ENCODE assay signal across 11 mouse cellular contexts in genomic region chr2:27097241-27097656, GRCm38 (mm10). TPM values are rescaled to one million over a fixed set of nuclear protein-coding genes. Genes with fewer than 3 reads are reported as not detected.
DNase-seq lines count a peak whose midpoint lies in the region; ATAC-seq lines count a peak whose summit lies in the region.
"Had no signal": no experiment of that assay in that cellular context is flagged by ENCODE, and none has a peak within 500 bp of the region (broad histone marks: within the 10 kb centered on the region; RNA-seq: fewer than 3 reads in every experiment).

No protein-coding gene starts in this region.

- 80% methylated on average over 6 of the region's 6 CpGs for WGBS in forebrain, embryonic 13.5 days
- 63% methylated on average over 6 of the region's 6 CpGs for WGBS in forebrain, embryonic 16.5 days
- 60% methylated on average over 6 of the region's 6 CpGs for WGBS in midbrain, embryonic 13.5 days
- WGBS in midbrain, embryonic 16.5 days: 55% methylated on average over 6 of the region's 6 CpGs
- 48% methylated on average over 6 of the region's 6 CpGs for WGBS in intestine, embryonic 15.5 days
- WGBS in stomach, embryonic 15.5 days: 55% methylated on average over 6 of the region's 6 CpGs
- WGBS in kidney, embryonic 15.5 days: 34% methylated on average over 6 of the region's 6 CpGs

- DNase-seq in layer of hippocampus, adult 9-10 months (ENCODE audit: low spot score): no peak
- DNase-seq: adrenal gland, adult 8-10 months had no signal

- no peak overlapping the region for H3K4me2 ChIP-seq in forebrain, embryonic 13.5 days
- no peak overlapping the region for H3K4me2 ChIP-seq in forebrain, embryonic 16.5 days (ENCODE audit: low read length)
- no peak overlapping the region for H3K4me2 ChIP-seq in midbrain, embryonic 13.5 days (replicated peaks)
- H3K4me2 ChIP-seq in midbrain, embryonic 16.5 days (ENCODE audit: low read length): no peak overlapping the region
- H3K4me2 ChIP-seq in intestine, embryonic 15.5 days (replicated peaks): no peak overlapping the region
- H3K4me2 ChIP-seq in stomach, embryonic 15.5 days: no peak overlapping the region
- no peak overlapping the region for H3K4me2 ChIP-seq in kidney, embryonic 15.5 days
- H3K4me2 ChIP-seq: liver, embryonic 11.5 days had no signal

- peaks cover 17% of the 10 kb centered on the region for H3K4me1 ChIP-seq in forebrain, embryonic 13.5 days
- H3K4me1 ChIP-seq in forebrain, embryonic 16.5 days (replicated peaks; ENCODE audit: control insufficient read depth, insufficient read depth, low read length): peaks cover 6% of the 10 kb centered on the region; the same call in 1 of the 2 replicates
- H3K4me1 ChIP-seq in midbrain, embryonic 13.5 days (replicated peaks): peaks cover 18% of the 10 kb centered on the region
- H3K4me1 ChIP-seq in midbrain, embryonic 16.5 days (ENCODE audit: control insufficient read depth, insufficient read depth, low read length): peaks cover 9% of the 10 kb centered on the region; the same call in 1 of the 2 replicates
- peaks cover 18% of the 10 kb centered on the region for H3K4me1 ChIP-seq in intestine, embryonic 15.5 days (replicated peaks)
- H3K4me1 ChIP-seq in stomach, embryonic 15.5 days: peaks cover 29% of the 10 kb centered on the region
- H3K4me1 ChIP-seq in kidney, embryonic 15.5 days: peaks cover 25% of the 10 kb centered on the region

- H3K9ac ChIP-seq in forebrain, embryonic 13.5 days: no peak overlapping the region
- H3K9ac ChIP-seq in forebrain, embryonic 16.5 days (replicated peaks; ENCODE audit: low read depth, low read length): no peak overlapping the region
- H3K9ac ChIP-seq in midbrain, embryonic 13.5 days (replicated peaks): no peak overlapping the region
- no peak overlapping the region for H3K9ac ChIP-seq in midbrain, embryonic 16.5 days (ENCODE audit: low read depth, low read length)
- no peak overlapping the region for H3K9ac ChIP-seq in intestine, embryonic 15.5 days
- no peak overlapping the region for H3K9ac ChIP-seq in stomach, embryonic 15.5 days
- no peak overlapping the region for H3K9ac ChIP-seq in kidney, embryonic 15.5 days

- no peaks in the 10 kb centered on the region for H3K27me3 ChIP-seq in forebrain, embryonic 13.5 days
- H3K27me3 ChIP-seq in forebrain, embryonic 16.5 days (replicated peaks; ENCODE audit: control insufficient read depth, insufficient read depth, low read length): no peaks in the 10 kb centered on the region
- H3K27me3 ChIP-seq in midbrain, embryonic 13.5 days: no peaks in the 10 kb centered on the region
- H3K27me3 ChIP-seq in midbrain, embryonic 16.5 days (ENCODE audit: control insufficient read depth, insufficient read depth, low read depth, low read length): no peaks in the 10 kb centered on the region
- H3K27me3 ChIP-seq in intestine, embryonic 15.5 days (replicated peaks): no peaks in the 10 kb centered on the region
- H3K27me3 ChIP-seq in stomach, embryonic 15.5 days (replicated peaks): no peaks in the 10 kb centered on the region
- 0 out of 2 replicates have a peak, but pooled peaks cover 2% of the 10 kb centered on the region for H3K27me3 ChIP-seq in kidney, embryonic 15.5 days

- H3K36me3 ChIP-seq in forebrain, embryonic 13.5 days (ENCODE audit: poor library complexity, severe bottlenecking): no peaks in the 10 kb centered on the region
- no peaks in the 10 kb centered on the region for H3K36me3 ChIP-seq in forebrain, embryonic 16.5 days (ENCODE audit: control insufficient read depth, insufficient read depth)
- no peaks in the 10 kb centered on the region for H3K36me3 ChIP-seq in midbrain, embryonic 13.5 days
- no peaks in the 10 kb centered on the region for H3K36me3 ChIP-seq in midbrain, embryonic 16.5 days (ENCODE audit: control insufficient read depth, insufficient read depth, low read length)
- H3K36me3 ChIP-seq in intestine, embryonic 15.5 days: no peaks in the 10 kb centered on the region
- H3K36me3 ChIP-seq in stomach, embryonic 15.5 days: no peaks in the 10 kb centered on the region
- H3K36me3 ChIP-seq in kidney, embryonic 15.5 days: no peaks in the 10 kb centered on the region

- H3K4me3 ChIP-seq in forebrain, embryonic 13.5 days: no peak overlapping the region
- no peak overlapping the region for H3K4me3 ChIP-seq in forebrain, embryonic 16.5 days (replicated peaks; ENCODE audit: low read length)
- no peak overlapping the region for H3K4me3 ChIP-seq in midbrain, embryonic 13.5 days (replicated peaks)
- H3K4me3 ChIP-seq in midbrain, embryonic 16.5 days (ENCODE audit: low read depth, low read length): no peak overlapping the region
- H3K4me3 ChIP-seq in intestine, embryonic 15.5 days (replicated peaks): no peak overlapping the region
- H3K4me3 ChIP-seq in stomach, embryonic 15.5 days (replicated peaks): no peak overlapping the region
- no peak overlapping the region for H3K4me3 ChIP-seq in kidney, embryonic 15.5 days (replicated peaks)

- peak overlapping the region; percentile 10; the same call in 1 of the 2 replicates for H3K27ac ChIP-seq in forebrain, embryonic 13.5 days
- H3K27ac ChIP-seq in forebrain, embryonic 16.5 days (ENCODE audit: low read length): no peak overlapping the region
- peak overlapping the region; percentile 35; the same call in 1 of the 2 replicates for H3K27ac ChIP-seq in midbrain, embryonic 13.5 days
- no peak overlapping the region for H3K27ac ChIP-seq in midbrain, embryonic 16.5 days (ENCODE audit: low read length)
- peak overlapping the region; percentile 61 for H3K27ac ChIP-seq in intestine, embryonic 15.5 days
- H3K27ac ChIP-seq in stomach, embryonic 15.5 days: peak overlapping the region; percentile 67
- H3K27ac ChIP-seq in kidney, embryonic 15.5 days: no peak overlapping the region

- no peak for ATAC-seq in forebrain, embryonic 13.5 days
- no peak for ATAC-seq in forebrain, embryonic 16.5 days
- 0 out of 2 replicates have a peak, but pooled peaks have one; percentile 24 for ATAC-seq in midbrain, embryonic 13.5 days
- ATAC-seq in midbrain, embryonic 16.5 days: no peak
- ATAC-seq in intestine, embryonic 15.5 days: peak; percentile 52
- no peak for ATAC-seq in stomach, embryonic 15.5 days (ENCODE audit: insufficient read depth, low FRiP score, low read depth)
- ATAC-seq in kidney, embryonic 15.5 days (replicated peaks; ENCODE audit: low FRiP score): no peak

- H3K9me3 ChIP-seq in forebrain, embryonic 13.5 days (replicated peaks): no peaks in the 10 kb centered on the region
- no peaks in the 10 kb centered on the region for H3K9me3 ChIP-seq in forebrain, embryonic 16.5 days (ENCODE audit: control insufficient read depth, low read length)
- no peaks in the 10 kb centered on the region for H3K9me3 ChIP-seq in midbrain, embryonic 13.5 days
- H3K9me3 ChIP-seq in midbrain, embryonic 16.5 days (replicated peaks; ENCODE audit: control insufficient read depth, low read length, poor library complexity, severe bottlenecking): no peaks in the 10 kb centered on the region
- no peaks in the 10 kb centered on the region for H3K9me3 ChIP-seq in intestine, embryonic 15.5 days
- H3K9me3 ChIP-seq in stomach, embryonic 15.5 days: no peaks in the 10 kb centered on the region
- no peaks in the 10 kb centered on the region for H3K9me3 ChIP-seq in kidney, embryonic 15.5 days (replicated peaks)

RNA-seq across cellular contexts. Expression of gene Adamtsl2, which starts 18.1 kb away (rescaled TPM):
- 5.7 and 7.6 TPM in 2 replicates for polyA plus RNA-seq in forebrain, embryonic 13.5 days (2015; fragmentation: Nextera tagmentation; extraction: Ambion mirVana)
- 11.6 and 14.2 TPM in 2 replicates for polyA plus RNA-seq in forebrain, embryonic 16.5 days (2015; fragmentation: Nextera tagmentation; extraction: Ambion mirVana)
- 6.0 and 6.9 TPM in 2 replicates for polyA plus RNA-seq in midbrain, embryonic 13.5 days (2015; fragmentation: Nextera tagmentation; extraction: Ambion mirVana)
- polyA plus RNA-seq in midbrain, embryonic 16.5 days (2015; fragmentation: Nextera tagmentation; extraction: Ambion mirVana): 10.6 and 10.8 TPM in 2 replicates
- polyA plus RNA-seq in intestine, embryonic 15.5 days (2015; fragmentation: Nextera tagmentation; extraction: Ambion mirVana): 2.0 and 2.2 TPM in 2 replicates
- polyA plus RNA-seq in stomach, embryonic 15.5 days (2015; fragmentation: Nextera tagmentation; extraction: Ambion mirVana): 3.0 and 3.8 TPM in 2 replicates
- polyA plus RNA-seq in kidney, embryonic 15.5 days (2015; fragmentation: Nextera tagmentation; extraction: Ambion mirVana): 1.3 and 1.7 TPM in 2 replicates

RNA-seq across cellular contexts. Expression of gene Mymk, which starts 25.3 kb away (rescaled TPM):
- polyA plus RNA-seq in forebrain, embryonic 13.5 days (2015; fragmentation: Nextera tagmentation; extraction: Ambion mirVana): not detected in 2 replicates
- not detected in 2 replicates for polyA plus RNA-seq in forebrain, embryonic 16.5 days (2015; fragmentation: Nextera tagmentation; extraction: Ambion mirVana)
- not detected in 2 replicates for polyA plus RNA-seq in midbrain, embryonic 13.5 days (2015; fragmentation: Nextera tagmentation; extraction: Ambion mirVana)
- 0.24 TPM in 1 of 2 replicates, not detected in the other for polyA plus RNA-seq in midbrain, embryonic 16.5 days (2015; fragmentation: Nextera tagmentation; extraction: Ambion mirVana)
- 0.15 and 0.24 TPM in 2 replicates for polyA plus RNA-seq in intestine, embryonic 15.5 days (2015; fragmentation: Nextera tagmentation; extraction: Ambion mirVana)
- polyA plus RNA-seq in stomach, embryonic 15.5 days (2015; fragmentation: Nextera tagmentation; extraction: Ambion mirVana): 0.28 and 1.3 TPM in 2 replicates
- polyA plus RNA-seq in kidney, embryonic 15.5 days (2015; fragmentation: Nextera tagmentation; extraction: Ambion mirVana): 3.4 and 5.3 TPM in 2 replicates

RNA-seq across cellular contexts. Expression of gene Fam163b, which starts 45.0 kb away (rescaled TPM):
- 0.76 and 1.7 TPM in 2 replicates for polyA plus RNA-seq in forebrain, embryonic 13.5 days (2015; fragmentation: Nextera tagmentation; extraction: Ambion mirVana)
- 5.0 and 7.1 TPM in 2 replicates for polyA plus RNA-seq in forebrain, embryonic 16.5 days (2015; fragmentation: Nextera tagmentation; extraction: Ambion mirVana)
- 0.68 and 1.1 TPM in 2 replicates for polyA plus RNA-seq in midbrain, embryonic 13.5 days (2015; fragmentation: Nextera tagmentation; extraction: Ambion mirVana)
- polyA plus RNA-seq in midbrain, embryonic 16.5 days (2015; fragmentation: Nextera tagmentation; extraction: Ambion mirVana): 5.0 and 8.1 TPM in 2 replicates
- polyA plus RNA-seq in intestine, embryonic 15.5 days (2015; fragmentation: Nextera tagmentation; extraction: Ambion mirVana): 0.21 and 0.26 TPM in 2 replicates
- polyA plus RNA-seq in stomach, embryonic 15.5 days (2015; fragmentation: Nextera tagmentation; extraction: Ambion mirVana): 0.15 and 0.19 TPM in 2 replicates
- polyA plus RNA-seq in kidney, embryonic 15.5 days (2015; fragmentation: Nextera tagmentation; extraction: Ambion mirVana): 0.18 and 0.30 TPM in 2 replicates
- polyA plus RNA-seq: kidney, embryonic 14.5 days had no signal

Comparison
In these comparisons a context has a peak if more than half of its experiments do, and no peak if none do; other contexts are left out.
1. ATAC-seq: peak in midbrain, embryonic 13.5 days (single experiment) and intestine, embryonic 15.5 days (single experiment); none in forebrain, embryonic 13.5 days (single experiment), forebrain, embryonic 16.5 days (single experiment), midbrain, embryonic 16.5 days (single experiment), stomach, embryonic 15.5 days (single experiment) and kidney, embryonic 15.5 days (single experiment).
2. H3K27ac ChIP-seq: peak in forebrain, embryonic 13.5 days (single experiment), midbrain, embryonic 13.5 days (single experiment), intestine, embryonic 15.5 days (single experiment) and stomach, embryonic 15.5 days (single experiment); none in forebrain, embryonic 16.5 days (single experiment), midbrain, embryonic 16.5 days (single experiment) and kidney, embryonic 15.5 days (single experiment).